Mouse (Mus musculus): ENCODE measurements around the gene Spred1. TPM values are rescaled to one million over a fixed set of nuclear protein-coding genes. Genes with fewer than 3 reads are reported as not detected.

The Spred1 gene
- polyA plus RNA-seq, 1 experiment from 2014 or later: 6.9 TPM

- Histone ChIP-seq H3K36me3 (no peaks in the 10 kb centered on the region), H3K9me3 (replicated peaks) (no peaks in the 10 kb centered on the region), H3K4me2 (no peak overlapping the region), H3K27me3 (no peaks in the 10 kb centered on the region), H3K4me3 (no peak overlapping the region), H3K9ac (no peak overlapping the region), H3K4me1 (replicated peaks) (peaks cover 9% of the 10 kb centered on the region), H3K27ac (no peak overlapping the region)
- no peak for ATAC-seq (replicated peaks; ENCODE audit: insufficient number of reproducible peaks, insufficient read depth, low FRiP score, low read depth)
- 79% methylated on average over 1 of the region's 1 CpGs for WGBS
These were observed 18.8 kb downstream of the Spred1 start for GRCm38 (mm10) chr2:117139977-117140376.

- 91% methylated on average over 4 of the region's 4 CpGs for WGBS
- H3K9ac ChIP-seq: no peak overlapping the region
- H3K36me3 ChIP-seq: no peaks in the 10 kb centered on the region
- no peak overlapping the region for H3K4me3 ChIP-seq
- H3K4me2 ChIP-seq: no peak overlapping the region
- H3K9me3 ChIP-seq (replicated peaks): no peaks in the 10 kb centered on the region
- peaks cover 11% of the 10 kb centered on the region for H3K4me1 ChIP-seq (replicated peaks)
- ATAC-seq (replicated peaks; ENCODE audit: insufficient number of reproducible peaks, insufficient read depth, low FRiP score, low read depth): no peak
- no peaks in the 10 kb centered on the region for H3K27me3 ChIP-seq
- no peak overlapping the region for H3K27ac ChIP-seq
These were observed 21.9 kb downstream of the Spred1 start for GRCm38 (mm10) chr2:117143106-117143505.

- H3K27ac ChIP-seq: no peak overlapping the region
- no peaks in the 10 kb centered on the region for H3K9me3 ChIP-seq (replicated peaks)
- no peaks in the 10 kb centered on the region for H3K27me3 ChIP-seq
- no peak for ATAC-seq (replicated peaks; ENCODE audit: insufficient number of reproducible peaks, insufficient read depth, low FRiP score, low read depth)
- H3K4me1 ChIP-seq (replicated peaks): peaks cover 5% of the 10 kb centered on the region
- no peaks in the 10 kb centered on the region for H3K36me3 ChIP-seq
- 90% methylated on average over 2 of the region's 2 CpGs for WGBS
- H3K4me3 ChIP-seq: no peak overlapping the region
- no peak overlapping the region for H3K4me2 ChIP-seq
- H3K9ac ChIP-seq: no peak overlapping the region
These were observed 24.9 kb downstream of the Spred1 start for GRCm38 (mm10) chr2:117146026-117146425.

- 74% methylated on average over 3 of the region's 3 CpGs for WGBS
- H3K4me1 ChIP-seq (replicated peaks): peaks cover 5% of the 10 kb centered on the region
- no peak overlapping the region for H3K4me2 ChIP-seq
- H3K9ac ChIP-seq: no peak overlapping the region
- H3K36me3 ChIP-seq: no peaks in the 10 kb centered on the region
- no peak for ATAC-seq (replicated peaks; ENCODE audit: insufficient number of reproducible peaks, insufficient read depth, low FRiP score, low read depth)
- H3K4me3 ChIP-seq: no peak overlapping the region
- no peaks in the 10 kb centered on the region for H3K27me3 ChIP-seq
- H3K9me3 ChIP-seq (replicated peaks): no peaks in the 10 kb centered on the region
- no peak overlapping the region for H3K27ac ChIP-seq
These were observed 25.4 kb downstream of the Spred1 start for GRCm38 (mm10) chr2:117146617-117147016.

- H3K4me3 ChIP-seq: no peak overlapping the region
- peaks cover 3% of the 10 kb centered on the region for H3K4me1 ChIP-seq (replicated peaks)
- H3K4me2 ChIP-seq: no peak overlapping the region
- no peak overlapping the region for H3K9ac ChIP-seq
- H3K36me3 ChIP-seq: peaks cover 3% of the 10 kb centered on the region; the same call in 1 of the 2 replicates
- ATAC-seq (replicated peaks; ENCODE audit: insufficient number of reproducible peaks, insufficient read depth, low FRiP score, low read depth): no peak
- no peaks in the 10 kb centered on the region for H3K9me3 ChIP-seq (replicated peaks)
- H3K27me3 ChIP-seq: no peaks in the 10 kb centered on the region
- no peak overlapping the region for H3K27ac ChIP-seq
These were observed 31.0 kb downstream of the Spred1 start for GRCm38 (mm10) chr2:117152161-117152560.

GRCm38 (mm10) chr2:117168379-117168778 lies 47.2 kb downstream of the Spred1 start:
- 50% methylated on average over 2 of the region's 2 CpGs for WGBS
- no peak overlapping the region for H3K4me3 ChIP-seq
- ATAC-seq (replicated peaks; ENCODE audit: insufficient number of reproducible peaks, insufficient read depth, low FRiP score, low read depth): no peak

GRCm38 (mm10) chr2:117169037-117169436 lies 47.9 kb downstream of the Spred1 start:
- no peak for ATAC-seq (replicated peaks; ENCODE audit: insufficient number of reproducible peaks, insufficient read depth, low FRiP score, low read depth)
- Histone ChIP-seq H3K36me3 (peaks cover 8% of the 10 kb centered on the region), H3K27ac (no peak overlapping the region), H3K9ac (no peak overlapping the region), H3K27me3 (no peaks in the 10 kb centered on the region), H3K4me2 (no peak overlapping the region), H3K4me3 (no peak overlapping the region), H3K4me1 (replicated peaks) (no peaks in the 10 kb centered on the region; the same call in 1 of the 2 replicates), H3K9me3 (replicated peaks) (no peaks in the 10 kb centered on the region)
- 60% methylated on average over 3 of the region's 3 CpGs for WGBS

More at GRCm38 (mm10) chr2:117168379-117168778, 47.2 kb downstream of the Spred1 start:
- Histone ChIP-seq H3K27me3 (no peaks in the 10 kb centered on the region), H3K36me3 (peaks cover 8% of the 10 kb centered on the region), H3K9ac (no peak overlapping the region), H3K27ac (no peak overlapping the region), H3K4me1 (replicated peaks) (no peaks in the 10 kb centered on the region; the same call in 1 of the 2 replicates), H3K9me3 (replicated peaks) (no peaks in the 10 kb centered on the region), H3K4me2 (no peak overlapping the region)

GRCm38 (mm10) chr2:117172981-117173380 lies 51.8 kb downstream of the Spred1 start:
- H3K27me3 ChIP-seq: no peaks in the 10 kb centered on the region
- no peak overlapping the region for H3K4me3 ChIP-seq
- no peak overlapping the region for H3K4me2 ChIP-seq
- peaks cover 12% of the 10 kb centered on the region for H3K36me3 ChIP-seq
- H3K4me1 ChIP-seq (replicated peaks): no peaks in the 10 kb centered on the region; the same call in 1 of the 2 replicates
- no peaks in the 10 kb centered on the region for H3K9me3 ChIP-seq (replicated peaks)
- no peak overlapping the region for H3K27ac ChIP-seq
- 84% methylated on average over 4 of the region's 4 CpGs for WGBS
- no peak overlapping the region for H3K9ac ChIP-seq
- ATAC-seq (replicated peaks; ENCODE audit: insufficient number of reproducible peaks, insufficient read depth, low FRiP score, low read depth): no peak

GRCm38 (mm10) chr2:117176066-117176465 lies 54.9 kb downstream of the Spred1 start:
- H3K9ac ChIP-seq: no peak overlapping the region
- H3K36me3 ChIP-seq: peaks cover 12% of the 10 kb centered on the region
- WGBS: 82% methylated on average over 4 of the region's 4 CpGs
- H3K4me3 ChIP-seq: no peak overlapping the region
- no peaks in the 10 kb centered on the region for H3K27me3 ChIP-seq
- no peaks in the 10 kb centered on the region for H3K4me1 ChIP-seq (replicated peaks)
- no peak for ATAC-seq (replicated peaks; ENCODE audit: insufficient number of reproducible peaks, insufficient read depth, low FRiP score, low read depth)
- H3K27ac ChIP-seq: no peak overlapping the region
- no peak overlapping the region for H3K4me2 ChIP-seq
- H3K9me3 ChIP-seq (replicated peaks): no peaks in the 10 kb centered on the region

GRCm38 (mm10) chr2:117176937-117177336 lies 55.8 kb downstream of the Spred1 start:
- Histone ChIP-seq H3K9ac (no peak overlapping the region), H3K4me2 (no peak overlapping the region), H3K4me3 (no peak overlapping the region), H3K4me1 (replicated peaks) (no peaks in the 10 kb centered on the region), H3K27me3 (no peaks in the 10 kb centered on the region), H3K36me3 (peaks cover 10% of the 10 kb centered on the region), H3K9me3 (replicated peaks) (no peaks in the 10 kb centered on the region), H3K27ac (no peak overlapping the region)
- WGBS: 70% methylated on average over 4 of the region's 4 CpGs
- no peak for ATAC-seq (replicated peaks; ENCODE audit: insufficient number of reproducible peaks, insufficient read depth, low FRiP score, low read depth)

GRCm38 (mm10) chr2:117180250-117180885 lies 59.2 kb downstream of the Spred1 start:
- 40% methylated on average over 7 of the region's 7 CpGs for WGBS

GRCm38 (mm10) chr2:117185587-117185986 lies 64.4 kb downstream of the Spred1 start:
- no peak for ATAC-seq (replicated peaks; ENCODE audit: insufficient number of reproducible peaks, insufficient read depth, low FRiP score, low read depth)
- no peak overlapping the region for H3K4me3 ChIP-seq
- no peaks in the 10 kb centered on the region for H3K9me3 ChIP-seq (replicated peaks)
- H3K4me1 ChIP-seq (replicated peaks): no peaks in the 10 kb centered on the region
- H3K27ac ChIP-seq: no peak overlapping the region
- WGBS: 73% methylated on average over 4 of the region's 4 CpGs
- no peak overlapping the region for H3K4me2 ChIP-seq
- no peak overlapping the region for H3K9ac ChIP-seq
- H3K36me3 ChIP-seq: peaks cover 28% of the 10 kb centered on the region; the same call in 1 of the 2 replicates
- H3K27me3 ChIP-seq: no peaks in the 10 kb centered on the region

More at GRCm38 (mm10) chr2:117180250-117180885, 59.2 kb downstream of the Spred1 start:
- no peak overlapping the region for H3K4me3 ChIP-seq
- H3K9ac ChIP-seq: no peak overlapping the region
- H3K4me1 ChIP-seq (replicated peaks): no peaks in the 10 kb centered on the region
- no peak overlapping the region for H3K4me2 ChIP-seq
- H3K9me3 ChIP-seq (replicated peaks): no peaks in the 10 kb centered on the region
- no peaks in the 10 kb centered on the region for H3K27me3 ChIP-seq
- H3K27ac ChIP-seq: no peak overlapping the region
- peaks cover 25% of the 10 kb centered on the region for H3K36me3 ChIP-seq
- ATAC-seq (replicated peaks; ENCODE audit: insufficient number of reproducible peaks, insufficient read depth, low FRiP score, low read depth): no peak

Data from heart, embryonic 15.5 days (tissue).